Mouse (Mus musculus): ENCODE results near the gene Gtpbp4. TPM values are rescaled to one million over a fixed set of nuclear protein-coding genes. Genes with fewer than 3 reads are reported as not detected.

Gtpbp4 gene
- 49.9 and 51.9 TPM in 2 replicates for polyA plus RNA-seq (2014; fragmentation: Nextera tagmentation; extraction: Ambion mirVana)

- Histone ChIP-seq H3K27ac (replicated peaks in 1 of 2; ENCODE audit: control insufficient read depth in 1 of 2, insufficient read depth in 1 of 2, low read depth in 2 of 2, low read length in 2 of 2) (peak within 1 kb of the TSS; percentile 88), H3K4me1 (ENCODE audit: control insufficient read depth in 2 of 2, insufficient read depth in 2 of 2, low read length in 2 of 2) (peaks cover 4 to 15% of the 10 kb centered on the region in 2 experiments), H3K9me3 (ENCODE audit: control insufficient read depth, low read length) (no peaks in the 10 kb centered on the region), H3K4me2 (ENCODE audit: low read length) (peak within 1 kb of the TSS; percentile 81), H3K4me3 (ENCODE audit: control insufficient read depth in 1 of 2, insufficient read depth in 1 of 2, low read depth in 1 of 2, low read length in 2 of 2) (peak within 1 kb of the TSS; percentile 73 to 77), H3K9ac (ENCODE audit: low read length) (peak within 1 kb of the TSS; percentile 87), H3K36me3 (ENCODE audit: control insufficient read depth, insufficient read depth, low read length) (peaks cover 10% of the 10 kb centered on the region), H3K27me3 (ENCODE audit: control insufficient read depth, insufficient read depth, low read length) (no peaks in the 10 kb centered on the region)
- whole genome bisulfite sequencing, result 1% methylated on average over 51 of the region's 51 CpGs
- ATAC-seq (ENCODE audit: insufficient number of reproducible peaks, insufficient read depth, low FRiP score, low read depth), result peak; percentile 96
Observed at GRCm38 (mm10) chr13:8995990-8996786, at the start of gene Gtpbp4. Gene Gtpbp4, minus strand, starts transcription at chr13:8996083.

GRCm38 (mm10) chr13:9044731-9045130, 48.8 kb upstream of the Gtpbp4 start:
- 100% methylated on average over 1 of the region's 1 CpGs for WGBS
- ATAC-seq (ENCODE audit: insufficient number of reproducible peaks, insufficient read depth, low FRiP score, low read depth), result no peak
- H3K27me3 ChIP-seq (ENCODE audit: control insufficient read depth, insufficient read depth, low read length), result no peaks in the 10 kb centered on the region
- no peak overlapping the region for H3K4me2 ChIP-seq (ENCODE audit: low read length)
- H3K27ac ChIP-seq (replicated peaks in 1 of 2; ENCODE audit: control insufficient read depth in 1 of 2, insufficient read depth in 1 of 2, low read depth in 2 of 2, low read length in 2 of 2), result no peak overlapping the region
- no peak overlapping the region for H3K9ac ChIP-seq (ENCODE audit: low read length)
- no peaks in the 10 kb centered on the region for H3K9me3 ChIP-seq (ENCODE audit: control insufficient read depth, low read length)
- no peak overlapping the region for H3K4me3 ChIP-seq (ENCODE audit: control insufficient read depth in 1 of 2, insufficient read depth in 1 of 2, low read depth in 1 of 2, low read length in 2 of 2)
- no peaks in the 10 kb centered on the region for H3K36me3 ChIP-seq (ENCODE audit: control insufficient read depth, insufficient read depth, low read length)
- no peaks in the 10 kb centered on the region; a peak in 1 of 4 replicates for H3K4me1 ChIP-seq (ENCODE audit: control insufficient read depth in 2 of 2, insufficient read depth in 2 of 2, low read length in 2 of 2)

GRCm38 (mm10) chr13:9043289-9044049, 47.6 kb upstream of the Gtpbp4 start:
- no peak overlapping the region for H3K4me3 ChIP-seq (ENCODE audit: control insufficient read depth in 1 of 2, insufficient read depth in 1 of 2, low read depth in 1 of 2, low read length in 2 of 2)
- H3K9ac ChIP-seq (ENCODE audit: low read length), result no peak overlapping the region
- H3K27ac ChIP-seq (replicated peaks in 1 of 2; ENCODE audit: control insufficient read depth in 1 of 2, insufficient read depth in 1 of 2, low read depth in 2 of 2, low read length in 2 of 2), result no peak overlapping the region
- H3K27me3 ChIP-seq (ENCODE audit: control insufficient read depth, insufficient read depth, low read length), result no peaks in the 10 kb centered on the region
- 33% methylated on average over 3 of the region's 3 CpGs for WGBS
- H3K4me1 ChIP-seq (ENCODE audit: control insufficient read depth in 2 of 2, insufficient read depth in 2 of 2, low read length in 2 of 2), result no peaks in the 10 kb centered on the region; a peak in 1 of 4 replicates
- no peak overlapping the region for H3K4me2 ChIP-seq (ENCODE audit: low read length)
- no peaks in the 10 kb centered on the region for H3K36me3 ChIP-seq (ENCODE audit: control insufficient read depth, insufficient read depth, low read length)
- H3K9me3 ChIP-seq (ENCODE audit: control insufficient read depth, low read length), result no peaks in the 10 kb centered on the region
- no peak for ATAC-seq (ENCODE audit: insufficient number of reproducible peaks, insufficient read depth, low FRiP score, low read depth)

- Histone ChIP-seq H3K4me3 (ENCODE audit: control insufficient read depth in 1 of 2, insufficient read depth in 1 of 2, low read depth in 1 of 2, low read length in 2 of 2) (no peak overlapping the region), H3K9me3 (ENCODE audit: control insufficient read depth, low read length) (no peaks in the 10 kb centered on the region), H3K27me3 (ENCODE audit: control insufficient read depth, insufficient read depth, low read length) (no peaks in the 10 kb centered on the region), H3K36me3 (ENCODE audit: control insufficient read depth, insufficient read depth, low read length) (no peaks in the 10 kb centered on the region), H3K4me2 (ENCODE audit: low read length) (no peak overlapping the region), H3K9ac (ENCODE audit: low read length) (no peak overlapping the region), H3K4me1 (ENCODE audit: control insufficient read depth in 2 of 2, insufficient read depth in 2 of 2, low read length in 2 of 2) (no peaks in the 10 kb centered on the region; a peak in 1 of 4 replicates), H3K27ac (replicated peaks in 1 of 2; ENCODE audit: control insufficient read depth in 1 of 2, insufficient read depth in 1 of 2, low read depth in 2 of 2, low read length in 2 of 2) (no peak overlapping the region)
- no peak for ATAC-seq (ENCODE audit: insufficient number of reproducible peaks, insufficient read depth, low FRiP score, low read depth)
- whole genome bisulfite sequencing, result no CpG with 5 or more reads among the region's 1 CpGs
Observed at GRCm38 (mm10) chr13:9040626-9041025, 44.7 kb upstream of the Gtpbp4 start.

GRCm38 (mm10) chr13:9031996-9032661, 36.2 kb upstream of the Gtpbp4 start:
- Histone ChIP-seq H3K9me3 (ENCODE audit: control insufficient read depth, low read length) (no peaks in the 10 kb centered on the region), H3K4me1 (ENCODE audit: control insufficient read depth in 2 of 2, insufficient read depth in 2 of 2, low read length in 2 of 2) (peaks cover 3 to 4% of the 10 kb centered on the region in 2 experiments; a peak in 3 of 4 replicates), H3K27ac (replicated peaks in 1 of 2; ENCODE audit: control insufficient read depth in 1 of 2, insufficient read depth in 1 of 2, low read depth in 2 of 2, low read length in 2 of 2) (no peak overlapping the region), H3K4me3 (ENCODE audit: control insufficient read depth in 1 of 2, insufficient read depth in 1 of 2, low read depth in 1 of 2, low read length in 2 of 2) (no peak overlapping the region), H3K36me3 (ENCODE audit: control insufficient read depth, insufficient read depth, low read length) (no peaks in the 10 kb centered on the region), H3K27me3 (ENCODE audit: control insufficient read depth, insufficient read depth, low read length) (no peaks in the 10 kb centered on the region), H3K4me2 (ENCODE audit: low read length) (no peak overlapping the region), H3K9ac (ENCODE audit: low read length) (no peak overlapping the region)
- WGBS, result 77% methylated on average over 8 of the region's 8 CpGs
- no peak for ATAC-seq (ENCODE audit: insufficient number of reproducible peaks, insufficient read depth, low FRiP score, low read depth)

- Histone ChIP-seq H3K4me1 (ENCODE audit: control insufficient read depth in 2 of 2, insufficient read depth in 2 of 2, low read length in 2 of 2) (peaks cover 4 to 5% of the 10 kb centered on the region in 2 experiments; a peak in 3 of 4 replicates), H3K27me3 (ENCODE audit: control insufficient read depth, insufficient read depth, low read length) (no peaks in the 10 kb centered on the region), H3K9ac (ENCODE audit: low read length) (no peak overlapping the region), H3K4me3 (ENCODE audit: control insufficient read depth in 1 of 2, insufficient read depth in 1 of 2, low read depth in 1 of 2, low read length in 2 of 2) (no peak overlapping the region), H3K36me3 (ENCODE audit: control insufficient read depth, insufficient read depth, low read length) (no peaks in the 10 kb centered on the region), H3K4me2 (ENCODE audit: low read length) (no peak overlapping the region), H3K9me3 (ENCODE audit: control insufficient read depth, low read length) (no peaks in the 10 kb centered on the region), H3K27ac (replicated peaks in 1 of 2; ENCODE audit: control insufficient read depth in 1 of 2, insufficient read depth in 1 of 2, low read depth in 2 of 2, low read length in 2 of 2) (no peak overlapping the region)
- WGBS, result 68% methylated on average over 4 of the region's 4 CpGs
- no peak for ATAC-seq (ENCODE audit: insufficient number of reproducible peaks, insufficient read depth, low FRiP score, low read depth)
Observed at GRCm38 (mm10) chr13:9030364-9030763, 34.5 kb upstream of the Gtpbp4 start.

GRCm38 (mm10) chr13:9027251-9027650, 31.4 kb upstream of the Gtpbp4 start:
- 23% methylated on average over 1 of the region's 1 CpGs for WGBS
- H3K4me1 ChIP-seq (ENCODE audit: control insufficient read depth in 2 of 2, insufficient read depth in 2 of 2, low read length in 2 of 2), result peaks cover 4 to 5% of the 10 kb centered on the region in 2 experiments; a peak in 3 of 4 replicates
- H3K4me3 ChIP-seq (ENCODE audit: control insufficient read depth in 1 of 2, insufficient read depth in 1 of 2, low read depth in 1 of 2, low read length in 2 of 2), result no peak overlapping the region
- no peaks in the 10 kb centered on the region for H3K36me3 ChIP-seq (ENCODE audit: control insufficient read depth, insufficient read depth, low read length)
- no peak overlapping the region for H3K9ac ChIP-seq (ENCODE audit: low read length)
- H3K27me3 ChIP-seq (ENCODE audit: control insufficient read depth, insufficient read depth, low read length), result no peaks in the 10 kb centered on the region
- H3K9me3 ChIP-seq (ENCODE audit: control insufficient read depth, low read length), result no peaks in the 10 kb centered on the region
- H3K4me2 ChIP-seq (ENCODE audit: low read length), result no peak overlapping the region
- ATAC-seq (ENCODE audit: insufficient number of reproducible peaks, insufficient read depth, low FRiP score, low read depth), result peak; percentile 35; the same call in 1 of the 2 replicates
- H3K27ac ChIP-seq (replicated peaks in 1 of 2; ENCODE audit: control insufficient read depth in 1 of 2, insufficient read depth in 1 of 2, low read depth in 2 of 2, low read length in 2 of 2), result no peak overlapping the region
